Mouse (Mus musculus): Measurements from ENCODE around the gene Glmn.

DNA sequence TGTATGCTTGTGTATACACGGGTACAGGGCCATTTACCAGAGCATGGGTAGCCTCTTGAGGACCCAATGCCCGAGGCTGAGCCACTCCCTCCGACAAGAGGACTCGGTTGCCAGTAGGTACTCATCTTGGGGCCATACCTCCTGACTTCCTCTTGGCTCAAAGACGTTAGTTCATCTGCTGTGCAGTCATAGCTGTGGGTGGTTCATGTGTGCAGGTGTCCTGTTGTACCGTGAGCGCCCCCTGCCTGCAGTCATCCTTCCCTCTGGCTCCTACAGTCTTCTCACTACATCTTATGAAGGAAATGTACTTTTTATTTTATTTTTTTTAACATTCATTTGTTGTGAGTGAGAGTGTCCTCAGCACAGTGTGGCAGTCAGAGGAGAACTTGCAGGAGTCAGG, 84.1 kb downstream of the Glmn start:
- TF ChIP-seq POLR2A (IDR thresholded peaks at IDR 0.05; ENCODE audit: control insufficient read depth, extremely low read depth, insufficient read depth, low read length, poor library complexity) (no peak), CTCF (IDR thresholded peaks at IDR 0.05; ENCODE audit: borderline replicate concordance, control insufficient read depth, extremely low read depth, insufficient read depth, low read length, poor library complexity) (peak; percentile 84; the same call in 1 of the 2 replicates)
